Mouse (Mus musculus): ENCODE measurements around the gene Ccr4.

Ccr4 gene

GRCm38 (mm10) chr9:114504816-114505215 lies at the start of gene Ccr4:
Gene Ccr4, minus strand, starts transcription at chr9:114504916.
- DNase-seq (ENCODE audit: low read depth, low spot score) = no peak

- peak; percentile 65 for DNase-seq (ENCODE audit: low read depth, low spot score)
Measured at GRCm38 (mm10) chr9:114553828-114554227, 49.1 kb upstream of the Ccr4 start.

- no peak for DNase-seq (ENCODE audit: low read depth, low spot score)
Measured at GRCm38 (mm10) chr9:114550033-114550432, 45.3 kb upstream of the Ccr4 start.

GRCm38 (mm10) chr9:114549117-114549516 lies 44.4 kb upstream of the Ccr4 start:
- peak; percentile 92 for DNase-seq (ENCODE audit: low read depth, low spot score)

GRCm38 (mm10) chr9:114548496-114548895 lies 43.8 kb upstream of the Ccr4 start:
- DNase-seq (ENCODE audit: low read depth, low spot score) = no peak

- peak; percentile 74 for DNase-seq (ENCODE audit: low read depth, low spot score)
Measured at GRCm38 (mm10) chr9:114547643-114548077, 42.9 kb upstream of the Ccr4 start.

- peak; percentile 82 for DNase-seq (ENCODE audit: low read depth, low spot score)
Measured at GRCm38 (mm10) chr9:114546765-114547164, 42.0 kb upstream of the Ccr4 start.

GRCm38 (mm10) chr9:114544754-114545393 lies 40.2 kb upstream of the Ccr4 start:
- DNase-seq (ENCODE audit: low read depth, low spot score) = no peak

GRCm38 (mm10) chr9:114543882-114544753 lies 39.4 kb upstream of the Ccr4 start:
- DNase-seq (ENCODE audit: low read depth, low spot score) = no peak

- peak; percentile 63 for DNase-seq (ENCODE audit: low read depth, low spot score)
Measured at GRCm38 (mm10) chr9:114541279-114541741, 36.6 kb upstream of the Ccr4 start.

- DNase-seq (ENCODE audit: low read depth, low spot score) = no peak
Measured at GRCm38 (mm10) chr9:114538996-114539563, 34.4 kb upstream of the Ccr4 start.

GRCm38 (mm10) chr9:114536628-114537027 lies 31.9 kb upstream of the Ccr4 start:
- DNase-seq (ENCODE audit: low read depth, low spot score) = peak; percentile 53

GRCm38 (mm10) chr9:114534747-114535517 lies 30.2 kb upstream of the Ccr4 start:
- peak; percentile 61 for DNase-seq (ENCODE audit: low read depth, low spot score)

- DNase-seq (ENCODE audit: low read depth, low spot score) = peak; percentile 83
Measured at GRCm38 (mm10) chr9:114533848-114534247, 29.1 kb upstream of the Ccr4 start.

- no peak for DNase-seq (ENCODE audit: low read depth, low spot score)
Measured at GRCm38 (mm10) chr9:114531276-114531675, 26.6 kb upstream of the Ccr4 start.

GRCm38 (mm10) chr9:114528680-114529048 lies 23.9 kb upstream of the Ccr4 start:
- no peak for DNase-seq (ENCODE audit: low read depth, low spot score)

- DNase-seq (ENCODE audit: low read depth, low spot score) = peak; percentile 99
Measured at GRCm38 (mm10) chr9:114527992-114528679, 23.4 kb upstream of the Ccr4 start.

GRCm38 (mm10) chr9:114527085-114527484 lies 22.4 kb upstream of the Ccr4 start:
- DNase-seq (ENCODE audit: low read depth, low spot score) = peak; percentile 86

GRCm38 (mm10) chr9:114526581-114526980 lies 21.9 kb upstream of the Ccr4 start:
- peak; percentile 66 for DNase-seq (ENCODE audit: low read depth, low spot score)

- peak; percentile 70 for DNase-seq (ENCODE audit: low read depth, low spot score)
Measured at GRCm38 (mm10) chr9:114525891-114526290, 21.2 kb upstream of the Ccr4 start.

GRCm38 (mm10) chr9:114525073-114525633 lies 20.4 kb upstream of the Ccr4 start:
- DNase-seq (ENCODE audit: low read depth, low spot score) = peak; percentile 68
